ENCODE assay signal across 8 mouse cellular contexts in genomic region chr16:48675607-48676006, GRCm38 (mm10).
DNase-seq lines count a peak whose midpoint lies in the region; ATAC-seq and TF ChIP-seq lines count a peak whose summit lies in the region.

No protein-coding gene starts in this region.

- TF ChIP-seq CTCF in liver, adult 2 months (IDR thresholded peaks at IDR 0.05; ENCODE audit: low read depth, low read length): peak; percentile 62

- no peaks in the 10 kb centered on the region for H3K79me2 ChIP-seq in liver, adult 2 months (ENCODE audit: control insufficient read depth, insufficient read depth, low read length)

- DNase-seq in urinary bladder, adult 18-20 months (ENCODE audit: low spot score in 2 of 2): peak; percentile 38 to 49
- DNase-seq in urinary bladder, postnatal 10 days (ENCODE audit: low spot score): no peak
- peak; percentile 90 for DNase-seq in embryo, embryonic 11 days
- peak; percentile 0 for DNase-seq in liver, adult 2 months (ENCODE audit: extremely low read depth, low read depth, low spot score)
- DNase-seq in neural tube, embryonic 10.5 days (ENCODE audit: extremely low spot score, low spot score): peak; percentile 63

- peak; percentile 76 for ATAC-seq in granulocyte monocyte progenitor cell, adult 5-6 weeks (replicated peaks; ENCODE audit: poor library complexity, severe bottlenecking)
- peak; percentile 93 for ATAC-seq in kidney, embryonic 15.5 days (replicated peaks; ENCODE audit: low FRiP score)
- ATAC-seq in stomach, embryonic 14.5 days (ENCODE audit: insufficient number of reproducible peaks, insufficient read depth, low FRiP score, low read depth): peak; percentile 79; the same call in 1 of the 2 replicates

- H3K4me1 ChIP-seq in kidney, embryonic 15.5 days: no peaks in the 10 kb centered on the region
- H3K4me1 ChIP-seq in liver, adult 2 months (ENCODE audit: control insufficient read depth, insufficient read depth, low read length): no peaks in the 10 kb centered on the region
- no peaks in the 10 kb centered on the region for H3K4me1 ChIP-seq in stomach, embryonic 14.5 days (ENCODE audit: control insufficient read depth, insufficient read depth, low read length)

- 10% methylated on average over 10 of the region's 10 CpGs for WGBS in kidney, embryonic 15.5 days
- 17% methylated on average over 10 of the region's 10 CpGs for WGBS in liver, adult 2 months
- 14% methylated on average over 10 of the region's 10 CpGs for WGBS in stomach, embryonic 14.5 days

- no peak overlapping the region for H3K9ac ChIP-seq in kidney, embryonic 15.5 days
- no peak overlapping the region for H3K9ac ChIP-seq in liver, adult 2 months (ENCODE audit: low read depth, low read length)
- H3K9ac ChIP-seq in stomach, embryonic 14.5 days (replicated peaks; ENCODE audit: low read depth, low read length): no peak overlapping the region

- no peaks in the 10 kb centered on the region for H3K36me3 ChIP-seq in kidney, embryonic 15.5 days
- H3K36me3 ChIP-seq in liver, adult 2 months (ENCODE audit: control insufficient read depth, insufficient read depth, low read length): no peaks in the 10 kb centered on the region
- H3K36me3 ChIP-seq in stomach, embryonic 14.5 days (ENCODE audit: control insufficient read depth, insufficient read depth, low read length): no peaks in the 10 kb centered on the region

- no peaks in the 10 kb centered on the region for H3K9me3 ChIP-seq in kidney, embryonic 15.5 days (replicated peaks)
- no peaks in the 10 kb centered on the region for H3K9me3 ChIP-seq in stomach, embryonic 14.5 days (ENCODE audit: control insufficient read depth, low read depth, low read length)

- no peak for TF ChIP-seq POLR2A in liver, adult 2 months (IDR thresholded peaks at IDR 0.05; ENCODE audit: extremely low read depth, insufficient read depth, low read length)

- no peak overlapping the region for H3K27ac ChIP-seq in kidney, embryonic 15.5 days
- no peak overlapping the region for H3K27ac ChIP-seq in liver, adult 2 months (replicated peaks; ENCODE audit: insufficient read depth, low read depth, low read length)
- H3K27ac ChIP-seq in stomach, embryonic 14.5 days (ENCODE audit: low read length): no peak overlapping the region

- H3K4me2 ChIP-seq in kidney, embryonic 15.5 days: no peak overlapping the region
- H3K4me2 ChIP-seq in stomach, embryonic 14.5 days (replicated peaks; ENCODE audit: low read depth, low read length): no peak overlapping the region

- no peak overlapping the region for H3K4me3 ChIP-seq in kidney, embryonic 15.5 days (replicated peaks)
- H3K4me3 ChIP-seq in liver, adult 2 months (ENCODE audit: insufficient read depth, low read depth, low read length): no peak overlapping the region
- H3K4me3 ChIP-seq in stomach, embryonic 14.5 days (ENCODE audit: low read depth, low read length): no peak overlapping the region

- no peaks in the 10 kb centered on the region for H3K27me3 ChIP-seq in kidney, embryonic 15.5 days
- no peaks in the 10 kb centered on the region for H3K27me3 ChIP-seq in liver, adult 2 months (ENCODE audit: control insufficient read depth, insufficient read depth, low read length)
- no peaks in the 10 kb centered on the region for H3K27me3 ChIP-seq in stomach, embryonic 14.5 days (ENCODE audit: control insufficient read depth, insufficient read depth, low read length)
